Mouse (Mus musculus): ENCODE measurements at regions not wholly inside any gene's neighbourhood (a gene's known extent, or its start where the extent isn't known, plus 50 kb on each side); places are given as distances from the start of the nearest gene placed in this dataset.

DNA sequence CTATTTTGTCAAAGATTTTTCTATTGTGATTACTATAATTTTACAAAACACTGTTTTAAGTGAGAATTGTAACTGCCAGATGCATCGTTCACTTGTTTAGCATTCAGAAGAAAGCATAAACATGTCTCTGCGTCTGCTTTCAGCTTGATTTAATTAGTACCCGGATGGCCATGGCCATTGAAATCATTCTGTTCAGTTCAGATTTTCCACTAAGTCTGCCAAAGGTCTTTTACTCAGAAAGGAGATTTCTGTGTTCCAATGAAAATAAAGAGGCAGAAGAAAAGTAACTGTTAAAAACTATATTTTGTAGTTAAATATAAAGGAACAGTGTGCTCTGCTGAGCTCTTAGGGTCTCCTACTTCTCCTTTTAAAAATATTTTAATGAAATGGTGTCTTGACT, 380.2 kb upstream of the Adgrl4 start:
- no peak for TF ChIP-seq CTCF (IDR thresholded peaks at IDR 0.05; ENCODE audit: borderline replicate concordance, extremely low read depth, insufficient read depth, insufficient read length)
- TF ChIP-seq POLR2A (IDR thresholded peaks at IDR 0.05; ENCODE audit: borderline replicate concordance, extremely low read depth, insufficient read depth, insufficient read length, poor library complexity, severe bottlenecking), result no peak
